Mouse (Mus musculus): ENCODE data around the gene Phpt1. TPM values are rescaled to one million over a fixed set of nuclear protein-coding genes. Genes with fewer than 3 reads are reported as not detected.

Gene Phpt1
- total and polyA plus RNA-seq, 2 experiments from 2014 or later, result 37.9 to 248 TPM

DNA sequence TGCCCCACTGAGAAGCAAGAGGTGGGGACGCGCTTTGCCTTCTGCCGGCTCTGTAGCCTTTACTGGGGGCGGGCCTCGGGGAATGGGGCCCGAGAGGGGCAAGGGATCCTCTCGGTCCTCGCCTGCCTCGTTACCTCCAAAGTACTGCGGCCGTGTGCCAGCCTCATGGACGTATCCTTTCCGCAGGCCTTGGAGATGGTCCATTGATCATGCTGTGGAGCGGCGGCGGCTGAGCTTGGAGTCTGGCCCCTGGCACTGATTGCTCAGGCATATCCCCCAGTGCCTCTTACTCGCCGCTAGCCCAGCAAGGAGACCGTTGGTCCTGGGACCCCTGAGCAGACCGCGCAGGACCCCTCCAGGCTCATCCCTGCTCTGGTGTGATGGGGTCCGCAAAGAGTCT is 41.4 kb upstream of the Phpt1 start:
- no peak for ATAC-seq (ENCODE audit: insufficient read depth, low read depth)
- H3K27me3 ChIP-seq (ENCODE audit: control insufficient read depth, insufficient read depth, low read length), result peaks cover 44% of the 10 kb centered on the region
- WGBS, result 14% methylated on average over 22 of the region's 22 CpGs

DNA sequence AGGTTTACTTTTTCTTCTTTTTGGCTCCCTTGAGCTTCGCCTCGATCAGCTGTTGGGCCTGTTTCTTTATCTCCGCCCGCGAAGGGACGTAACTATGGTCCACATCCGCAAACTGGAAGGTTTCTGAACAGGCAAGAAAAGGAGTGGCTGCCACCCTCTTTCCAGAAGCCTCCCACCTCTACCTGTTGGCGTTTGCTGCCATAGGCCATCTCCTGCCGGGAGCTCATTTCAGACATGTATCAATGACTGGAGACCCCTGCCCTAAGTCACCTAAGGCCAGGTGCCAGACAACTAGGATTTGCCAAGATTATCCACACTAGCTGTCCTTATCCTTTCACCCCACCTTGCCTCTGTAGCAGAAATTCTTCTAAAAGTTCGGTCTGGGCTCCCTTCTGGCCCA is 33.6 kb upstream of the Phpt1 start:
- no peak overlapping the region for H3K9ac ChIP-seq (replicated peaks; ENCODE audit: low read depth, low read length)
- peaks cover 12% of the 10 kb centered on the region for H3K4me1 ChIP-seq (ENCODE audit: control insufficient read depth, insufficient read depth)
- H3K4me3 ChIP-seq (ENCODE audit: low read depth, low read length), result peak overlapping the region; percentile 93; the same call in 1 of the 2 replicates
- DNase-seq (ENCODE audit: low spot score) (no peak), ATAC-seq (ENCODE audit: insufficient read depth, low read depth) (peak; percentile 9; the same call in 1 of the 2 replicates)
- TF ChIP-seq CTCF (IDR thresholded peaks at IDR 0.05; ENCODE audit: low read depth) (no peak), EP300 (IDR thresholded peaks at IDR 0.05; ENCODE audit: low read depth) (no peak)
- H3K9me3 ChIP-seq (replicated peaks; ENCODE audit: control insufficient read depth, low read length), result no peaks in the 10 kb centered on the region
- peak overlapping the region; percentile 90 for H3K4me2 ChIP-seq (ENCODE audit: low read depth, low read length)
- H3K27me3 ChIP-seq (ENCODE audit: control insufficient read depth, insufficient read depth, low read length), result no peaks in the 10 kb centered on the region
- WGBS, result 64% methylated on average over 10 of the region's 10 CpGs
- no peak overlapping the region for H3K27ac ChIP-seq (ENCODE audit: low read depth)
- 0 out of 2 replicates have a peak, but pooled peaks cover 1% of the 10 kb centered on the region for H3K36me3 ChIP-seq (replicated peaks; ENCODE audit: control insufficient read depth, insufficient read depth, low read length)

More for the DNA sequence above, 41.4 kb upstream of the Phpt1 start:
- H3K4me1 ChIP-seq (ENCODE audit: control insufficient read depth, insufficient read depth), result peaks cover 3% of the 10 kb centered on the region; the same call in 1 of the 2 replicates
- TF ChIP-seq EP300 (IDR thresholded peaks at IDR 0.05; ENCODE audit: low read depth) (no peak), CTCF (IDR thresholded peaks at IDR 0.05; ENCODE audit: low read depth) (no peak)
- no peak overlapping the region for H3K27ac ChIP-seq (ENCODE audit: low read depth)
- DNase-seq (ENCODE audit: low spot score), result no peak
- no peak overlapping the region for H3K4me2 ChIP-seq (ENCODE audit: low read depth, low read length)
- peak overlapping the region; percentile 18; the same call in 1 of the 2 replicates for H3K4me3 ChIP-seq (ENCODE audit: low read depth, low read length)
- no peaks in the 10 kb centered on the region; the same call in 1 of the 2 replicates for H3K36me3 ChIP-seq (replicated peaks; ENCODE audit: control insufficient read depth, insufficient read depth, low read length)
- H3K9ac ChIP-seq (replicated peaks; ENCODE audit: low read depth, low read length), result no peak overlapping the region
- no peaks in the 10 kb centered on the region for H3K9me3 ChIP-seq (replicated peaks; ENCODE audit: control insufficient read depth, low read length)

DNA sequence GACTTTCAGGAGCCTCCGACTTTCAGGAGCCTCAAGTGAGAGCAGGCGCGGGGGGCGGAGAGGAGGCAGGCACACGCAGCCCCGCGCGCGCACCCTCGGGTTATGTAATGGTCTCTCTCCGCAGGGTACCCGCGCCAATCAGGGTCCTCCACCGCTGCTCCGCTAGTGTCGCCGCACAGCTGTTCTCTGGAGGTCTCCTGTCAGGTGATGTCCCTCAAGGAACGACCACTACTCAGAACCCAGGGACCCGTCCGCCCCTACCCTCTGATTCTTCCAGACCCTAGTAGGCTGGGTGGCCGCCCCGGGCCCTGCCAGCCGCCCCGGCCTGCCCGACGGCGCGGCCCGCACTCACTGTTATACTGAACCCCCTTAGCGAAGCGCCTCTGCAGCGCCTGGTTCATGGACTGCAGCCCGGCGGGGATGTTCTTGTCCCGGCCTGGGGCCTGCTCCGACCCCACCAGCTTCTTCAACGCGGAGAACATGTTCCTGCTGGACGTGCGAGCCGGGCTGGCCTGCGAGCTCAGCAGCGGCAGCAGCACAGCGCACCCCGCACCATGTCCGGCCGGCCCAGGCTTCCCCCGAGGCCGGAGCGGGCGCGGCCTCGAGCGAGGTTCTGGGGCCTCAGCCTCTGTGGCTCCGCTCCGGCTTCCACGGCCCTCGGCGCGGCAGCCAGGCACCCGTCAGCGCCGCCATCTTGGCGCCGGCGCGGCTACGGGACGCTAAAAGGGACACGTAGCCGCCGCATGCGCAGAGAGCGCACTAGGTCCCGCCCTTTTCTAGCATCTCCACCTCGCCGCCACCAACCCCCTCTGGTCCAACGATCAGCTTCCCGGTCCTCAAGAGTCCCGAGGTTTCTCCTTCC is 33.0 kb upstream of the Phpt1 start, which contains the start of gene Rabl6:
Gene Rabl6, minus strand, starts transcription at position 761 of the 862 bp plus-strand sequence.
- H3K9me3 ChIP-seq (replicated peaks; ENCODE audit: control insufficient read depth, low read length), result no peaks in the 10 kb centered on the region
- H3K27ac ChIP-seq (ENCODE audit: low read depth), result peak within 1 kb of the TSS; percentile 86
- no peaks in the 10 kb centered on the region for H3K27me3 ChIP-seq (ENCODE audit: control insufficient read depth, insufficient read depth, low read length)
- H3K36me3 ChIP-seq (replicated peaks; ENCODE audit: control insufficient read depth, insufficient read depth, low read length), result peaks cover 8% of the 10 kb centered on the region; the same call in 1 of the 2 replicates
- no peak for TF ChIP-seq EP300 (IDR thresholded peaks at IDR 0.05; ENCODE audit: low read depth)
- TF ChIP-seq CTCF (IDR thresholded peaks at IDR 0.05; ENCODE audit: low read depth), result no peak
- H3K4me3 ChIP-seq (ENCODE audit: low read depth, low read length), result peak within 1 kb of the TSS; percentile 93
- peaks cover 12% of the 10 kb centered on the region for H3K4me1 ChIP-seq (ENCODE audit: control insufficient read depth, insufficient read depth)
- H3K4me2 ChIP-seq (ENCODE audit: low read depth, low read length), result peak within 1 kb of the TSS; percentile 90
- DNase-seq (ENCODE audit: low spot score) (peak; percentile 78), ATAC-seq (ENCODE audit: insufficient read depth, low read depth) (peak; percentile 90)
- WGBS, result under 1% methylated on average over 74 of the region's 80 CpGs
- peak within 1 kb of the TSS; percentile 87 for H3K9ac ChIP-seq (replicated peaks; ENCODE audit: low read depth, low read length)

DNA sequence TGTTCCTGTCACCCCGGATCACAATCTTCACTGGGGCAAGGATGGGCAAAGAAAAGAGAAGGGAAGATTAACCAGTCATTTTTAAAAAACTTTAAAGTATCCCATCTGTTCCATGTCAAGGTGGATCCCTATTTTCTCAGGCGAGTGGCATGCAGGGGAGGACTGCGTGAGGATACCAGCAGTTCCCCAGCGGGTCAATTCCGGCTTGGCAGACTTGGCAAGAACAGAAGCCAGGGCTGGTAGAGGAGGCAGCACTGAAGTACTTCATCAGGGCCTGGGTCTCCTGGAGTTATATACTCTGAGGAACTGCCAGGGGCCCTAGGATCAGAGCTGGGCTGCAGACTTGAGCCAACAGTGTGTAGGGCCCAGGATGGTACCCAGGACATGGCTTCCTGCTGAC is 27.5 kb upstream of the Phpt1 start:
- ATAC-seq (ENCODE audit: insufficient read depth, low read depth) (no peak), DNase-seq (ENCODE audit: low spot score) (no peak)
- no peaks in the 10 kb centered on the region for H3K27me3 ChIP-seq (ENCODE audit: control insufficient read depth, insufficient read depth, low read length)
- no peak overlapping the region for H3K27ac ChIP-seq (ENCODE audit: low read depth)
- TF ChIP-seq EP300 (IDR thresholded peaks at IDR 0.05; ENCODE audit: low read depth) (no peak), CTCF (IDR thresholded peaks at IDR 0.05; ENCODE audit: low read depth) (no peak)
- no peak overlapping the region for H3K4me3 ChIP-seq (ENCODE audit: low read depth, low read length)
- H3K4me2 ChIP-seq (ENCODE audit: low read depth, low read length), result no peak overlapping the region
- H3K9ac ChIP-seq (replicated peaks; ENCODE audit: low read depth, low read length), result no peak overlapping the region
- H3K4me1 ChIP-seq (ENCODE audit: control insufficient read depth, insufficient read depth), result peaks cover 8% of the 10 kb centered on the region
- WGBS, result 94% methylated on average over 5 of the region's 5 CpGs
- peaks cover 63% of the 10 kb centered on the region for H3K36me3 ChIP-seq (replicated peaks; ENCODE audit: control insufficient read depth, insufficient read depth, low read length)
- no peaks in the 10 kb centered on the region for H3K9me3 ChIP-seq (replicated peaks; ENCODE audit: control insufficient read depth, low read length)

DNA sequence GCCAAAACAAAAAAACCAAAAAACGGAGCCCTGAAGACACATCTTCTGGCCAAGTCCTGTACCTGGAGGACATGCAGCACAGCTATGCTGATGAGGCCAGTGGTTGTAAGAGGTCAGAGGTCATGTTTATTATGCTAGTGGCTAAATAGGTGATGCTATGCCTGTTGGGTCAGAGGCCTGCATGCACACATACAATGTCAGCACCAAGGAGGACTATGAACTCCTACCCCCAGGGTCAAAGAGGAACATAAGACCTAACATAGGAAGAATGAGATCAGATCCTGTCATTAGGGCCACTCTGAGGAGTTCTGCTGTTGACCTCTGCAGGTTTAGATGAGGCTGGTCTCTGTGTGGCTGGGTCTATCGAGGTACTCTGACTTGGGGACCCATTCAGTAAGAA is 25.0 kb upstream of the Phpt1 start:
- DNase-seq (ENCODE audit: low spot score) (no peak), ATAC-seq (ENCODE audit: insufficient read depth, low read depth) (no peak)
- Histone ChIP-seq H3K4me3 (ENCODE audit: low read depth, low read length) (no peak overlapping the region), H3K36me3 (replicated peaks; ENCODE audit: control insufficient read depth, insufficient read depth, low read length) (peaks cover 87% of the 10 kb centered on the region), H3K4me1 (ENCODE audit: control insufficient read depth, insufficient read depth) (no peaks in the 10 kb centered on the region), H3K27ac (ENCODE audit: low read depth) (no peak overlapping the region), H3K27me3 (ENCODE audit: control insufficient read depth, insufficient read depth, low read length) (no peaks in the 10 kb centered on the region), H3K4me2 (ENCODE audit: low read depth, low read length) (no peak overlapping the region), H3K9me3 (replicated peaks; ENCODE audit: control insufficient read depth, low read length) (no peaks in the 10 kb centered on the region), H3K9ac (replicated peaks; ENCODE audit: low read depth, low read length) (no peak overlapping the region)
- 84% methylated on average over 2 of the region's 2 CpGs for WGBS
- TF ChIP-seq CTCF (IDR thresholded peaks at IDR 0.05; ENCODE audit: low read depth) (no peak), EP300 (IDR thresholded peaks at IDR 0.05; ENCODE audit: low read depth) (no peak)
